Mouse (Mus musculus): ENCODE data around the gene Olfr1320. TPM values are rescaled to one million over a fixed set of nuclear protein-coding genes. Genes with fewer than 3 reads are reported as not detected.

The Olfr1320 gene
- polyA plus RNA-seq (2012; rRNA removed; ENCODE audit: low replicate concordance), result not detected in 2 replicates

GRCm38 (mm10) chrX:49672033-49672432 lies at the start of gene Olfr1320:
TSS of gene Olfr1320 (plus strand) at chrX:49672333.

Other genes with a start within 250 kb of the Olfr1320 start
- not detected in 2 replicates for gene Arhgap36, start 208.4 kb upstream of the Olfr1320 start, polyA plus RNA-seq (2012; rRNA removed; ENCODE audit: low replicate concordance)
- gene Olfr1321, start 62.7 kb downstream of the Olfr1320 start, polyA plus RNA-seq (2012; rRNA removed; ENCODE audit: low replicate concordance), result not detected in 2 replicates
- gene Igsf1, start 125.4 kb downstream of the Olfr1320 start, polyA plus RNA-seq (2012; rRNA removed; ENCODE audit: low replicate concordance), result not detected in 2 replicates
- gene Olfr1322, start 219.2 kb downstream of the Olfr1320 start, polyA plus RNA-seq (2012; rRNA removed; ENCODE audit: low replicate concordance), result not detected in 2 replicates